Mouse (Mus musculus) bone marrow macrophage, adult 2 months (primary cell): ENCODE data around the gene AC109138.7.

ENCODE experiments used
- CTCF ChIP-seq: IDR thresholded peaks from 2 replicates; pipeline ENCODE4 v1.5.1; 2012; ENCODE audit warnings: low read depth, mild to moderate bottlenecking, low read length, moderate library complexity
- POLR2A ChIP-seq: IDR thresholded peaks from 2 replicates; pipeline ENCODE4 v1.6.1; 2012; ENCODE audit warnings: mild to moderate bottlenecking, low read depth, low read length, borderline replicate concordance

DNA sequence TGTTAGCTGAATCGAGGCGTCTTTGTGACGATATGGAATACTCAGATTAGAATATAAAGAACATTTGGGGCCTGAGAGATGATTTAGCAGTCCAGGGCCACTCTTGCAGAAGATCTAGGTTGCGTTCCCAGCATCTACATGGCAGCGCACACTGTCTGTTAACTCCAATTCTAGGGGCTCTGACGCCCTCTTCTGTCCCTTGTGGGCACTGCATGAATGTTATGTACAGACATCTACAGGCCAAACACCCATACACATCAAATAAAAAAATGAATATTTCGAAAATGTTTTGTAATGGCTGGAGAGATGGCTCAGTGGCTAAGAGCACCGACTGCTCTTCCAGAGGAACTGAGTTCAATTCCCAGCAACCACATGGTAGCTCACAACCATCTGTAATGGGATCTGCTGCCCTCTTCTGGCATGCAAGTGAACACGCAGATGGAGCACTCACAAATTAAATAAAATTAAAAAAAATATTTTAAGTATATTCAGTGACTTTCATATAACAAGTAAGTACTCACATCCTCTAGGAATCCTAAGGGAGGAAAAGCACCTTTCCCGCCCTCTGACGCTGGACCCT lies 41.5 kb downstream of the AC109138.7 start:
- TF ChIP-seq CTCF (peak; percentile 18; the same call in 1 of the 2 replicates), POLR2A (no peak)
